Mouse (Mus musculus): Measurements from ENCODE around the gene Thnsl1.
"Not testable (repeated sequence)": the region's sequence is repeated elsewhere in the genome, so short reads cannot be mapped to it uniquely, and the experiment has no call there.

Thnsl1 gene

DNA sequence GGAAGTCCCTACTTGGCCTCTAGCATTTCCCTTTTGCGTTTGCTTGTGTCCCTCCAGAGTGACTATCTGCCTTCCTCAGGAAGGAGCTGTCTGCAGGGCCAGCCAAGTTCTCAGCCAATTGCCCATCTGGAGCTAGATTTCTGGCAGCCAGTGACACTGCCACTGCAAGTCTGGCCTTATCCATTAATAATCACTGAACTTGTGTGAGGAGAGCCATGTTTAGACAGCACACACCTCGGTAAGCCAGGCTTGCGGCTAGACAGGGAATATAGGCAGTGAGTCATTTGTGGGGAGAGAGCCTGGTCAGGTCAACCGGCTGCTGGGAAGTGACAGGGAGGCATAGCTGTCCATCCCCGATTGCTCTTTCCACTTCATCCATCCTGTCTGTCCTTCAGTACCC lies 31.3 kb downstream of the Thnsl1 start:
- DNase-seq (ENCODE audit: low spot score), result no peak

DNA sequence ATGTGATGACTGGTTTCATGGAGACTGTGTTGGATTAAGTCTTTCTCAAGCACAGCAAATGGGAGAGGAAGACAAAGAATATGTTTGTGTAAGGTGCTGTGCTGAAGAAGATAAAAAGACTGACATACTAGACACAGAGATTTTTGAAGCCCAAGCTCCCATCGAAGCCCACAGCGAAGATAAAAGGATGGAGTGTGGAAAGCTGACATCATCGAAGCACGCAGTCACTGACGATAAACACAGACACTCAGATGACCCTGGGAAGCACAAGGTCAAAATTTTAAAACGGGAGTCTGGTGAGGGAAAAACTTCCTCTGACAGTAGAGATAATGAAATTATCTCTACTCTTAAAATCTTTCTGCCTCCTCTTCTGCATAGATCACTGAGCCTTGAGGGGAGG lies 38.6 kb downstream of the Thnsl1 start:
- DNase-seq (ENCODE audit: low spot score), result not testable (repeated sequence)

DNA sequence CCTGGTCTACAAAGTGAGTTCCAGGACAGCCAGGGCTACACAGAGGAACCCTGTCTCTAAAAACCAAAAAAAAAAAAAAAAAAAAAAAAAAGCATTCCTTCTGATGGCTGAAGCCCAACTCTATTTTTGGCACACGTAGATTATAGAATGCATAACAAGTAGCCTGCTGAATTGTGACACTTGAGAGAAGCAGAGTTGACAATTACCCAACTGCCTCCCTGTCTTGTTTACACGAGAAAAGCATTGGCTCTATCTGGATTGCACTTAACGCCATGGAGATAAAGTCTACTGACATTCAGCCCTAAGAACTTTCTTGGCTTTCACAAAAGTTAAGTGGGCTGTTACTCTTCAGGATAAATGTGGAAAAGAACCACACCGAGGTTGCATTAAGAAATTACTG lies 39.5 kb downstream of the Thnsl1 start:
- no peak for DNase-seq (ENCODE audit: low spot score)

DNA sequence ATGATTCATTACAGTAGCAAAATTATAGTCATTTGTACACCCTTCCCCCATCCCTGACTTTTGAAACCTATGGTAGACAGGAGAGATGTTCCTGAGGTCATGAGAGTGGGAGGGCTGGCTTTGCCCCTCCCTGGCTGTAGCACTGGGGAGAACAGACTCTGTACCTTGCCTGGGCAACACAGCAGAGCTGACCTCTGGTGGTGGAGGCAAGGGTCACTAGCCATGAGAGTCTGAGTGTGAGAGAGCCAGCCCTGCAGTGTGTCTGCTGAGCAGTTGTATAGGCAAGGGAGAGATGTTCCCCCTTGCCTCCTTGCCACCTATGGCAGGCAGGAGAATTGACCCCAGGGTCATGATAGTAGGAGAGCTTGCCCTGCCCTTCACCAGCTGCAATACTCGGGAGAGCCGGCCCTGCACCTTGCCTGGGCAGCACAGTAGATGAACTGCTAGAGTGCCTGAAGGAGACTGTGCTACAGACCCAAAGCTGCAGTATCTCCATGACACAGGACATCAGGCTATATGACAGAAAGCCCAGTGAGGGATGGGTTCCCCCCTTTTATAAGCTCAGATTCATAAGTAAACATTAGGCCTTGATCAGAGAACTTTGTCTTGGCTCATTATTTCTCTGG lies 40.1 kb downstream of the Thnsl1 start:
- no peak for DNase-seq (ENCODE audit: low spot score)

DNA sequence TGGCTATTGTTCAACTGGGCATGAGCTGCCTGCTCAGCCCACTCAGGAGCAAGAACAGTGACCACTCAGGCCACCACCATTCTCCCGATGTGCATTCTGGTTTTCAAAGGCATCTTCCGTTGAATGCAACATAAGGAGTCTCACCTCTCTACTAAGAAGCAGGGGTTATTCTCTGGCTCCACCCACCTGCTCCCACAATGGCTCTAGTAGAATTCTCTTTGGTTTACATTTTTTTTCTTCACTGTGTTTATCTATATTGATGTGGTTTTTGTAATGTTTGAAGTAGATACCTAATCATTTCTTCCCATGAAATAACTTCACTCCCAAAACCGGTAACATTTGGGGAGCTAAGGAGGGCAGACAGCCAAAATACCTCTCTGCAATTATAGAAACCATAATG lies 48.1 kb downstream of the Thnsl1 start:
- DNase-seq (ENCODE audit: low spot score), result no peak

DNA sequence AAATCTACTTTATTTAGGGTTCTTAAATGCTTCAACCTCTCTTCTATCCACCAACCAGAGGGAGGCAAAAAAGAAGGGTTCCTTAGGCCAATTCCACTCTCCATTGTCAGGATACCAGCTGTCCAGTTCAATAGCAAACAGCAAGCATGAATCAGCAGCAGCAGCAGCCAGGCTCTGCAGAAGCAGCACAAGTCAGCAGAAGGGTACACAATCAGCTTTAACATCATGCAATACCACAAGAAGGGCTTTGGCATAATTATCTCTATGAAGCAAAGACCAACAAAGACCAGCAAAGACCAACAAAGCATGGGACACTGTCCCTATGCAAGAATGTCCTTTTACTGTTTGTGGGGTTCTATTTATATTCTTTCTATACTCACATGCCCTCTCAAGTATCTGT lies 48.8 kb downstream of the Thnsl1 start:
- DNase-seq (ENCODE audit: low spot score), result no peak

DNA sequence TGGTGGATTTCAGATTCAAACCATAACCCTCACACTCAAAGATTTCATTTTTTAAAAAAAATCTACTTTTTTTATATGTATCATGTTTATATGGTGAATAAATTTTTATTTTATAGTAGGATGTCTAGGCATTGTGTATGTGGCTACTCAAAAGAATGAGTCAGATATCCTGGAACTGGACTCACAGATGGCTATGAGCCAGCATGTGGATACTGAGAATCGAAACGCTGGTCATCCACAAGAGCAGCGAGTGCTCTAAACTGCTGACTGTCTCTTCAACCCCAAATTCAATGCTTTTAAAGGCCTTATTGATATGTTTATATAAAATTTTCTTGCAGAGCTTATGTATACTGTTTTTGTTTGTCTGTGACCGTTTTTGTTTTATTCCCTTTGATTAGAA lies 52.8 kb downstream of the Thnsl1 start:
- no peak for DNase-seq (ENCODE audit: low spot score)

DNA sequence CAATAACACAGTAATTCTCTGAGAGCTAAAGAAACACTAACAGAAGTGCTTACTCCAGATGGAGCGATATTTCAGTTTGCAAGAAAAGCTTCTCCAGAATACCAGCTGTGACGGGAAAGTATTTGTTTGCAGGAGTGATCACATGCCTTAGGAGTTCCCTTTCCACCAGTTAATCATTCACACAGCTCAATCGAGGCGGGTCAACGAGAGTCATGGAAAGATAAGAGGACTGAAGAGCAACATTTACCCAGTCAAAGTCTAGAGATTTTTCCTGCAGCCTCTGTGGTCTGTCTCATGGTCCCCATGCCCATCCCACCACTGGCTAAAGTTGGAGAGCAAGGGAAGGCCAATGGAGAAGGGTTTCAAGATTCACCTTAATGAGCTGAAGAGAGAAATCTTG lies 53.6 kb downstream of the Thnsl1 start:
- DNase-seq (ENCODE audit: low spot score), result no peak

DNA sequence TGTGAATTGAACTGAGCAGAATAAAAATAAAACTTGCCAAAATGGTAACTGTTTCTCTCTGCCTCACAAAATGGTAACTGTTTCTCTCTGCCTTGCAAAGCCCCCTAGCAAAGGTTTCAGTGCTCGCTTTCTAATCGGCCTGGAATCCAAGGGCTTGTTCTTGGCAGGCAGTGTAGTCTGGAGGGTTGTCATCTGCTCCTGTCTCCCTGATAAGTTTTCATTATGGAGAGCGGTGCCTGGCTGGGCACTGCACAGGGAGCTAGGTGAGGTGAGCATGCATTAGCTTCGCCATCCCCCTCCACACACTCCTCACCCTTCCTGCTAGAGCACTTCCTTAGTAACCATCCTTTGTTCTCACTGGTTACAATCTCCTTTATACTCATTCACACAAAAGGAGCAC lies 54.5 kb downstream of the Thnsl1 start:
- no peak for DNase-seq (ENCODE audit: low spot score)

DNA sequence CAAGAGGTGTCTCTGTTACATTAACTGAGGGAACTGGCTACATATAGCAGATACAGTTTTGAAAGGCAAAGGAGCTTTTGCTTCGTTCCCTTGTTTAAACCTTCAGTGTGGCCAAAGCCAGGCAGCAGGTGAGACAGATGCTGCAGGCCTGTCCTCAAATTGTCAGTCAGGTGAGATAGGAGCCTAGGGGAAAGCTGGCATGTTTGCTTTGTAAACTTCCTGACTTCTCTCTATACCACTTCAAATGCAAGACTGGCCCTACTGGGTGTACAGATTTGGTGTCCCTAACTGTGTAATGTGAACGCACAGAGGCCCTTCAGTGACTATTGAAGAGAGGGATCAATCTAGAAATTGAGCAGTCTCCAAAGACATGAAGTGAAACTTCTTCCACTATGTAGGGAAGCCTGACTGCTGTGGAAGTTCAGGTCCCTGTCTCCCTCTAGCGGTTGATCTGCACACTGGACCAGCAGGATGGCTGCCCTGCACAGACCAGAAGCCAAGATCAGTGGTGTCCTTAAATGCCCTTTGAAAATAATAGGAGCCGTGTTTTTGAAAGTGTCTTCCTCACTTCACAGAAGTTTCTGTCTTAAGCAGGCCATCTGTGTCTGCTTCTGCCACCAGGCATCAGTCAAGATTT lies 56.0 kb downstream of the Thnsl1 start:
- DNase-seq (ENCODE audit: low spot score), result peak; percentile 36

DNA sequence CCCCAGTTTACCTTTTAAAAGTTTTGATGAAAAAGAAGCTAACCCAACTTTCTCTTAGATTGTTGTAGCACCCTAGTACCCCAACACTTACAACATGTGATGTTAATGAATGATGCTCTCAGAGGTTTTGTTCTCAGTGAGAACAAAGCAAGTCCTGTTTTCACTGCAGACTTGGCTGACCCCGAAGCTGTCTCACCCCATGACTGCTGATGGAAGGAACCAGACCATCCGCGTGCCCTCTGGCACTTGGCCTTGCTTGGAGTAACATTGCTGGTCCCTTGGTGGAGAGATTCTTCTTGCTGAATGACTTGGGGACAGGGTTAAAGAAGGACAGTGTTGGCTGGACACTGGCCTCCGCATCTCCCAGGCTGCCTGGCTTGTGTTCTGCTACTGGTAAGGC lies 58.5 kb downstream of the Thnsl1 start:
- no peak for DNase-seq (ENCODE audit: low spot score)
